Mouse (Mus musculus) forebrain, embryonic 14.5 days (tissue): ENCODE data around the gene Mcoln3. TPM values are rescaled to one million over a fixed set of nuclear protein-coding genes. Genes with fewer than 3 reads are reported as not detected.

Source experiments
- ATAC-seq: fragments of 200-750 bp; cut with Nextera tagmentation; 2 replicates; pipeline ENCODE4 v1.8.0; 2017; ENCODE audit warnings: mild to moderate bottlenecking, moderate library complexity
- DNase-seq: peaks from one replicate; pipeline ENCODE4 v3.0.0-alpha.2; 2015; ENCODE audit warnings: low spot score
- H3K27ac ChIP-seq: fragments of 300-500 bp; sonication (generic); 2 replicates; pipeline ENCODE4 v1.5.1; 2014; ENCODE audit warnings: low read depth, mild to moderate bottlenecking, control low read depth, low read length, moderate library complexity
- H3K27me3 ChIP-seq: fragments of 300-500 bp; sonication (generic); replicated peaks from 2 replicates; pipeline ENCODE4 v1.6.1; 2014; ENCODE audit warnings: low read length, control low read depth, mixed read lengths; ENCODE audit not compliant: control insufficient read depth, insufficient read depth
- H3K36me3 ChIP-seq: fragments of 300-500 bp; sonication (generic); 2 replicates; pipeline ENCODE4 v1.6.1; 2014; ENCODE audit warnings: low read length, control low read depth; ENCODE audit not compliant: control insufficient read depth, insufficient read depth
- H3K4me1 ChIP-seq: fragments of 300-500 bp; sonication (generic); 2 replicates; pipeline ENCODE4 v1.6.1; 2014; ENCODE audit warnings: antibody characterized with exemption, low read length, control low read depth; ENCODE audit not compliant: control insufficient read depth, insufficient read depth
- H3K4me2 ChIP-seq: fragments of 300-500 bp; sonication (generic); 2 replicates; pipeline ENCODE4 v1.6.1; 2014; ENCODE audit warnings: mild to moderate bottlenecking, control low read depth, low read length
- H3K4me3 ChIP-seq: fragments of 300-500 bp; sonication (generic); 2 replicates; pipeline ENCODE4 v1.5.1; 2014; ENCODE audit warnings: low read depth, low read length, control low read depth
- H3K9ac ChIP-seq: fragments of 300-500 bp; sonication (generic); 2 replicates; pipeline ENCODE4 v1.6.1; 2014; ENCODE audit warnings: mild to moderate bottlenecking, low read length, control low read depth, moderate library complexity
- H3K9me3 ChIP-seq: fragments of 300-500 bp; sonication (generic); replicated peaks from 2 replicates; pipeline ENCODE4 v1.6.1; 2016; ENCODE audit warnings: low read length, control low read depth, mixed read lengths; ENCODE audit not compliant: control insufficient read depth
- WGBS: fragments of 180-500 bp; shearing (Covaris S2); extraction: QIAGEN DNeasy Blood & Tissue Kit; methylation state at CpG from one replicate; pipeline ENCODE4 v1.1.7; 2014; 5-methylcytosine and 5-hydroxymethylcytosine counted together
- polyA plus RNA-seq: library from polyadenylated mRNA; unstranded; fragments of >200 nt; fragmentation: Nextera tagmentation; extraction: Ambion mirVana; gene quantifications from 2 replicates; pipeline ENCODE4 v1.2.1, GENCODE M21; 2014

Mcoln3 gene
- polyA plus RNA-seq, 1 experiment from 2014 or later, result 0.46 TPM

- Histone ChIP-seq H3K4me1 (0 out of 2 replicates have a peak, but pooled peaks cover 5% of the 10 kb centered on the region), H3K36me3 (no peaks in the 10 kb centered on the region), H3K9me3 (no peaks in the 10 kb centered on the region), H3K4me2 (no peak overlapping the region), H3K4me3 (no peak overlapping the region), H3K27me3 (peaks cover 9% of the 10 kb centered on the region; the same call in 1 of the 2 replicates), H3K27ac (no peak overlapping the region), H3K9ac (no peak overlapping the region)
- ATAC-seq (no peak), DNase-seq (no peak)
- WGBS, result 55% methylated on average over 5 of the region's 5 CpGs
Measured at GRCm38 (mm10) chr3:146145501-146145900, 28.3 kb downstream of the Mcoln3 start.

GRCm38 (mm10) chr3:146146131-146146530 lies 28.9 kb downstream of the Mcoln3 start:
- H3K27ac ChIP-seq, result no peak overlapping the region
- peaks cover 13% of the 10 kb centered on the region; the same call in 1 of the 2 replicates for H3K27me3 ChIP-seq
- H3K36me3 ChIP-seq, result no peaks in the 10 kb centered on the region
- H3K9me3 ChIP-seq, result no peaks in the 10 kb centered on the region
- 81% methylated on average over 5 of the region's 5 CpGs for WGBS
- no peak overlapping the region for H3K4me3 ChIP-seq
- no peak overlapping the region for H3K4me2 ChIP-seq
- ATAC-seq (no peak), DNase-seq (no peak)
- no peak overlapping the region for H3K9ac ChIP-seq
- H3K4me1 ChIP-seq, result 0 out of 2 replicates have a peak, but pooled peaks cover 5% of the 10 kb centered on the region

GRCm38 (mm10) chr3:146149156-146150057 lies 32.2 kb downstream of the Mcoln3 start, which contains the start of gene Mcoln2:
Gene Mcoln2, plus strand, starts transcription at chr3:146149833.
- no peak for ATAC-seq
- Histone ChIP-seq H3K9me3 (no peaks in the 10 kb centered on the region), H3K4me1 (0 out of 2 replicates have a peak, but pooled peaks cover 5% of the 10 kb centered on the region), H3K36me3 (no peaks in the 10 kb centered on the region), H3K9ac (peak within 1 kb of the TSS; percentile 49), H3K27me3 (peaks cover 13% of the 10 kb centered on the region; the same call in 1 of the 2 replicates), H3K27ac (no peak within 1 kb of the TSS), H3K4me3 (peak within 1 kb of the TSS; percentile 36), H3K4me2 (peak within 1 kb of the TSS; percentile 83)
- DNase-seq, result no peak
- WGBS, result 13% methylated on average over 33 of the region's 34 CpGs

GRCm38 (mm10) chr3:146150058-146150400 lies 32.8 kb downstream of the Mcoln3 start:
- DNase-seq (peak; percentile 7), ATAC-seq (no peak)
- Histone ChIP-seq H3K27ac (no peak overlapping the region), H3K36me3 (no peaks in the 10 kb centered on the region), H3K9ac (peak overlapping the region; percentile 49), H3K4me1 (0 out of 2 replicates have a peak, but pooled peaks cover 5% of the 10 kb centered on the region), H3K4me2 (peak overlapping the region; percentile 83), H3K4me3 (peak overlapping the region; percentile 36), H3K9me3 (no peaks in the 10 kb centered on the region), H3K27me3 (peaks cover 13% of the 10 kb centered on the region; the same call in 1 of the 2 replicates)
- 1% methylated on average over 26 of the region's 26 CpGs for WGBS

- Histone ChIP-seq H3K4me2 (peak overlapping the region; percentile 83), H3K9me3 (no peaks in the 10 kb centered on the region), H3K36me3 (no peaks in the 10 kb centered on the region), H3K4me1 (0 out of 2 replicates have a peak, but pooled peaks cover 5% of the 10 kb centered on the region), H3K27ac (no peak overlapping the region), H3K9ac (no peak overlapping the region), H3K27me3 (peaks cover 13% of the 10 kb centered on the region; the same call in 1 of the 2 replicates), H3K4me3 (no peak overlapping the region)
- ATAC-seq, result no peak
- no peak for DNase-seq
- 30% methylated on average over 11 of the region's 11 CpGs for WGBS
Measured at GRCm38 (mm10) chr3:146150560-146150959, 33.3 kb downstream of the Mcoln3 start.

GRCm38 (mm10) chr3:146151328-146151727 lies 34.1 kb downstream of the Mcoln3 start:
- DNase-seq, result no peak
- Histone ChIP-seq H3K27ac (no peak overlapping the region), H3K27me3 (peaks cover 13% of the 10 kb centered on the region; the same call in 1 of the 2 replicates), H3K4me1 (0 out of 2 replicates have a peak, but pooled peaks cover 5% of the 10 kb centered on the region), H3K4me3 (no peak overlapping the region), H3K4me2 (no peak overlapping the region), H3K36me3 (no peaks in the 10 kb centered on the region), H3K9me3 (no peaks in the 10 kb centered on the region), H3K9ac (no peak overlapping the region)
- ATAC-seq, result no peak
- 95% methylated on average over 10 of the region's 10 CpGs for WGBS

GRCm38 (mm10) chr3:146151755-146152154 lies 34.5 kb downstream of the Mcoln3 start:
- 92% methylated on average over 8 of the region's 8 CpGs for WGBS
- DNase-seq, result no peak
- peaks cover 13% of the 10 kb centered on the region; the same call in 1 of the 2 replicates for H3K27me3 ChIP-seq
- no peaks in the 10 kb centered on the region for H3K36me3 ChIP-seq
- no peak overlapping the region for H3K4me2 ChIP-seq
- ATAC-seq, result no peak
- H3K4me1 ChIP-seq, result 0 out of 2 replicates have a peak, but pooled peaks cover 5% of the 10 kb centered on the region
- no peak overlapping the region for H3K9ac ChIP-seq
- no peak overlapping the region for H3K4me3 ChIP-seq
- H3K9me3 ChIP-seq, result no peaks in the 10 kb centered on the region
- H3K27ac ChIP-seq, result no peak overlapping the region

- 0 out of 2 replicates have a peak, but pooled peaks cover 5% of the 10 kb centered on the region for H3K4me1 ChIP-seq
- H3K9ac ChIP-seq, result no peak overlapping the region
- H3K27ac ChIP-seq, result no peak overlapping the region
- ATAC-seq (no peak), DNase-seq (no peak)
- H3K4me2 ChIP-seq, result no peak overlapping the region
- no peaks in the 10 kb centered on the region for H3K9me3 ChIP-seq
- no peak overlapping the region for H3K4me3 ChIP-seq
- no peaks in the 10 kb centered on the region for H3K36me3 ChIP-seq
- H3K27me3 ChIP-seq, result peaks cover 13% of the 10 kb centered on the region; the same call in 1 of the 2 replicates
- WGBS, result 87% methylated on average over 8 of the region's 8 CpGs
Measured at GRCm38 (mm10) chr3:146152348-146152747, 35.1 kb downstream of the Mcoln3 start.
